Mouse (Mus musculus) embryo, embryonic 11.5 days (tissue): ENCODE measurements around the gene Zbtb42.

ENCODE experiments used
- DNase-seq: peaks from one replicate; pipeline ENCODE4 v3.0.0-alpha.2; 2012; ENCODE audit warnings: low read depth, low spot score

Gene Zbtb42

DNA sequence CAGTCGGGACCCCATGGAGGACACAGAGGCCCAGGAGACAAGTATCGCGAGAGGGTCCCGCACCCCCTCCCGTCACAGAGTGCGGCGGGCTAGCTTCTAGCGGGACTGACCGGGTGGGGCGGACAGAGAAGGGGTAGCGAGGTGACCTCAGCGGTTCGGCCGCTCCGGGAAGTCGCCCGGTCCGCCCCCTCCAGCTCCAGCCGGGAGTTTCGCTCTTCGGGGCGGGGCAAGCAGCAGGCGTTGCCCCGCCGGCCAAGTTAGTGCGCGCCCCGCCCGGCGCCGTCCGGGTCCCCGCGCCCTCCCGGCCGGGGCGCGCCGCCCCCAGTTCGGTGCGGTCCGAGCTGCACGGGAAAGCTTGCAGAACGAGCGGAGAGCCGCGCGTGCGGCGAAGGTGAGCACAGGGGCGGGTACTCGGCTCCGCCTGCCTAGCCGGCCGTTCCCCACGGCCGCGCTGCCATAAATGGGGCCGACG lies at the start of gene Zbtb42:
TSS of gene Zbtb42 (plus strand) at position 274 of the 472 bp plus-strand sequence.
- no peak for DNase-seq

- DNase-seq: no peak
Observed at GRCm38 (mm10) chr12:112628928-112629721, 49.5 kb upstream of the Zbtb42 start.

DNA sequence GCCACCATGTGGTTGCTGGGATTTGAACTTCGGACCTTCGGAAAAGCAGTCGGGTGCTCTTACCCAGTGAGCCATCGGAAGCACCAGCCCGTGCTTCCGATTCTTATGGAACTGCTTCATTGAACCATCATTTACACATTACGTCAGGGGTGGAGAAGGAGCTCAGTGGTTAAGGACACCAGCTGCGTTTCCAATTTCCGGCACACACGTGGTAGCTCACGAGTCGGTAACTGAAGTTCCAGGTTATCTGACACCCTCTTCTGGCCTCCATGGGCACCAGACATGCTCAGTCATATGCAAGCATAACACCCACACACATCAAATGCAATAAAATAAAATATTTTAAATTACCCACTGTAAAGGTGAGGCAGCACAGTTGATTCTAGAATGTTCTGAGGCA lies 48.6 kb upstream of the Zbtb42 start:
- no peak for DNase-seq

GRCm38 (mm10) chr12:112630796-112631195 lies 47.8 kb upstream of the Zbtb42 start:
- no peak for DNase-seq

- DNase-seq: no peak
Observed at GRCm38 (mm10) chr12:112631472-112631871, 47.2 kb upstream of the Zbtb42 start.

DNA sequence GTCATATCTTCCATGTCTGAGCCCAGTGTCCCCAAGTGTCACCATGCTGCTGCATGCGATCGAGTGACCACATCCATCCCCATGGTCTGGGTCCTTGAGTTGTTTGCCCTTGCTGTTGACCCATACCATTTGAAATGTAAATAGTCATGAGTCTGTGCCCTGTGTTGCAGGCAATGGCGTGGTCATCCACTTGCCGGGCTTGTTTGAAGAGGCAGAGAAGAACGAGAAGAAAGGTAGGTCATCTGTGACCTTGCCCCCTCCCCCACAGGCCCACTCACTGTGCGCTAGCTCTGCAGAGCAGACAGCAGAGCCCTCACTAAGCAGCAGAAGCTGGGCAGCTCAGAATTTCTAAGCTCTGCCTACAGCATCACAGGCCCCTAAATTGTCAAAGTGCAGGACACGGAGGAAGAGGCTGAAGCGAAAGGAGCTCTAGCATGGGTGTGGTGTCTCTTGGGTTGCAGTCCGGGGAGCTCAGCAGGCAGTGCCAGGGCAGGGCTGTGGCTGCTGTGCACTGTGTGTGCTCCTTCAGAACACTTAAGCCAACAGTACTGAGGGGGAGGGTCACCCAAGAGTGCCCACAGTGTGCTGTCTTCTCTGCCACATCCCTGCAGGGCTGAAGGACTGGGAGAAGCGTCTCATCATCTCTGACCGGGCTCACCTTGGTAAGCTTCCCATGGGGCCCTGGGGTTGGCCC lies 46.4 kb upstream of the Zbtb42 start:
- no peak for DNase-seq

DNA sequence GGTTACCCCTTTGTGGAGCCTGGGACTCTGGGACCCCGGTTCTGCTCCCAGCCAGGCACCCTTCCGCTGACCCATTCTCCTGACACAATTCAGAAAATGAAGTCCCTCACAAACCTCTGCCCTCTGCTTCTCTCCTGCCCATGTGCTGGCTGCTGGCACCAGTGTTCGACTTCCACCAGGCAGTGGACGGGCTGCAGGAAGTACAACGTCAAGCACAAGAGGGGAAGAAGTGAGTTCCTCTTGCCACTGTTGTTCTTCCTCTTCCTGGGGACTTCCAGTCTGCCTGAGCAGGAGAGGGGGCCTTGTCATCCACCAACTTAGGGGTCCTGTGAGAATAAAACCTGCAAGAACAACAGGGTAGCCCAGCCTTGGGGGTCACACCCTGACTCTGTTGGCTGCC lies 45.7 kb upstream of the Zbtb42 start:
- no peak for DNase-seq

DNA sequence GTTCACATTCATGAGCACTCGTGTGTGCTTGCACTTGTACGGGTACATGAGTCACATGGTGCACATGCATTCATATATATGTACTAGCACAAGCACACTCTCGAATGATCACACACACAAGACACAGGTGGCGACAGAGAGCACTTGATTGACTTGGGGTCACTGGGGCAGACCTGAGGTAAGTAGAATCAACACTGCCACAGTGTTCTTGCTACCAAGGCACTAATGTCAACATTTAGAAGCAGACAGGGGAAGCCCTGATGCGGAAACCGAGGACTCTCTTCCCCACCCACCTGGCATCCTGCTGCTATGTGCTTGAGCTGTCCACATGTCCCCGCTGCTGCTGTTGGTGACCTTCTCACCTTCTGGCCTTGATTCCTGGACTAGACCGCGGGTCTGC lies 44.9 kb upstream of the Zbtb42 start:
- DNase-seq: no peak

GRCm38 (mm10) chr12:112639526-112639925 lies 39.1 kb upstream of the Zbtb42 start:
- DNase-seq: no peak

DNA sequence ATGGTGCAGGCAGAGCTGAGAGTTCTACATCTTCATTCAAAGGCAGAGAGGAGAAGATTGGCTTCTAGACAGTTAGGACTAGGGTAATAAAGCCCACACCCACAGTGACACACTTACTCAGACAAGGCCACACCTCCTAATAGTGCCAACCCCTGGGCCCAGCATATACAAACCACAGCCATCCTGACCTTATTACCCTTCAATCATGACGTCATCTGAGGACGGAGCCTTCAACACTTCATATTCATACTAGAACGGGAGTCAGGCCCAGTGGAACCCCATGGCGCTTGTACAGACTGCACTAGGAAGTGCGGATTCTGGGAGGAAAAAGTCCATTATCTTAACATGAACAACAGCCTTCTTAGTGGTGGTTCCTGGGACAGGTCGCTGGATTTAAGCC lies 35.5 kb upstream of the Zbtb42 start:
- DNase-seq: no peak

GRCm38 (mm10) chr12:112644180-112644854 lies 34.3 kb upstream of the Zbtb42 start, which contains the start of gene Siva1:
Gene Siva1 (plus strand): TSS chr12:112644679.
- DNase-seq: peak; percentile 97

DNA sequence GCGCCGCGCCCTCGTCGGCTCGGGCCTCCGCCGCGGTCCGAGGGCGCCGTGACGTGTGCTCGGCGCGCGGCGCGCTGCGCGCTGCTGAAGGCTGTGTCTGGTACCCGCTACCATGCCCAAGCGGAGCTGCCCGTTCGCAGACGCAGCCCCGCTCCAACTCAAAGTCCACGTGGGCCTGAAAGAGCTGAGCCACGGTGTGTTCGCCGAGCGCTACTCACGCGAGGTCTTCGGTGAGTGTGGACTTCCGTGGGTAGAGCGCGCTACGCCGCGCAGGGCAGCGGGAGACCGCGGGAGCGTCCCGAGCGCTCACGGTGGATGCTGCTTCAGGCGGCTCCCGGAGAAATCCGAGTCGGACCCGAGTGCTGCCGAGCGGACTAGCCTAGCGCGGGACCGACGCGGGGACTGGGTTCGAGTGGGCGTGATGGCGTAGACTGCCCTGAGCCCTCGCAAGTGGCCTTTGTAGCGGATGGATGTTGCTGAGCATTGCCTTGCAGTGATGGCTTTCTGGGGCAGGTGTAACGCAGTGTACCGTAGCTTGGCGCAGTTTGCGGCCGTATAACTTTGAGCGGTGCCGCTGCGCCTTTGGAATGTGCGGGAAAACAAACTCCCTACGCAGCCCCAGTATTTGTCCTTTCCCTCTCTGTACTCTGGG lies 33.6 kb upstream of the Zbtb42 start:
- no peak for DNase-seq

GRCm38 (mm10) chr12:112646139-112646538 lies 32.5 kb upstream of the Zbtb42 start:
- no peak for DNase-seq

- DNase-seq: no peak
Observed at GRCm38 (mm10) chr12:112648081-112648480, 30.5 kb upstream of the Zbtb42 start.

GRCm38 (mm10) chr12:112651778-112652439 lies 26.7 kb upstream of the Zbtb42 start:
- DNase-seq: no peak

- peak; percentile 73 for DNase-seq
Observed at GRCm38 (mm10) chr12:112653157-112653824, 25.3 kb upstream of the Zbtb42 start.

DNA sequence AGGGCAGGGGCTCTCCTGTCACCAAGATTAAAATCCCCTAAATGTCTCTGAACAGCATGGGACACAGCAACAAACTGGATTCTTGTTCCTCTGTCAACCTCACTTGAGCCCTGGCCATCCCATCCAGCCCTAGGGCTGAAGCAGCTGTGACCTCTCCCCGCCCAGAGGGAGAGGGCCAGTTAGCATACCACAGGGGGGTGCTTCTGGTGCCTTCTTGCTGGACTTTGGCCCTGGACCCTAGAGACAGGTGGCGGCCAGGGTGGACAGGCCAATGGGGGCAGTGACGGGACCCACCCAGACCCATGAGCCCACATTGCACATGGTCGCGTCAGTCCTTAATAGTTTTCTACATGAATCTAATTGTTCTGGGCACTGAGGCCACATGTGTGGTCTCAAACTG lies 24.6 kb upstream of the Zbtb42 start:
- no peak for DNase-seq

DNA sequence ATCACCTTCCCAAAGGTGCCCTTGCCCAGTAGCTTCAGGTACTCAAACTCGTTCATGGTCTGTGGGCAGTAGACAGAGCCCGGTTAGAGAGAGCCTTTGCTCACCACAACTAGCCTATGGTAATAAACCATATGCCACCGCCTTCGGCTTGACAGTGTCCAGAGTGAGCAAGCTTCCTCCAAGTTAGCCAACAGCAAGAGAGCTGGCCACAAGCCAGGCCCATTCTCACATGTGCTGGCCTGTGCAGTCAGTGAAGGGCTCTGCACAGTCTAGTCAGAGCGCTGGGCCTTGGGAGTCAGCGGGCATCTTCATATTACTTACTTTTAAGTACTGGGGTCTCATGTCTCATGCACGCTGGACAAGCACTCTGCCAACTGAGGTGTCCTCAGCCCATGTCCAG lies 20.0 kb upstream of the Zbtb42 start:
- DNase-seq: no peak

DNA sequence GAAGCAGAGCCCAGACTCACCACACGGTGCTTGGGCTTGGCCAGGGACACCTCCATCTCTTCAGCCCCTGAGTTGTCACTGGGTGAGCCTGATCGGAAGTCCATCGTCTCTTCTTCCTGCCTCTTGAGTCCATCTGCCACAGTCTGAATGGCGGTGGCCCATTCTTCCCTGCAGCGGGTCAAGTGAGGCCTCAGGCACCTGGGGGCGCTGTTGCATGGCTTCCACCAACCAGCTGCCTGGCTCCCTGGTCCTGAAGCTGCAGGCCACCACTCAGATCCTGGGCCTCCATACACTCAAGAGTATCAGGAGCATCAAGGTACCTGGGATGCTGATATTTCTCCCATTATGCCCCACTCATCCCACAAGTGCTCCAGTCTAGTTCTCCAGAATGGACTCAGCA lies 19.5 kb upstream of the Zbtb42 start:
- DNase-seq: no peak

DNA sequence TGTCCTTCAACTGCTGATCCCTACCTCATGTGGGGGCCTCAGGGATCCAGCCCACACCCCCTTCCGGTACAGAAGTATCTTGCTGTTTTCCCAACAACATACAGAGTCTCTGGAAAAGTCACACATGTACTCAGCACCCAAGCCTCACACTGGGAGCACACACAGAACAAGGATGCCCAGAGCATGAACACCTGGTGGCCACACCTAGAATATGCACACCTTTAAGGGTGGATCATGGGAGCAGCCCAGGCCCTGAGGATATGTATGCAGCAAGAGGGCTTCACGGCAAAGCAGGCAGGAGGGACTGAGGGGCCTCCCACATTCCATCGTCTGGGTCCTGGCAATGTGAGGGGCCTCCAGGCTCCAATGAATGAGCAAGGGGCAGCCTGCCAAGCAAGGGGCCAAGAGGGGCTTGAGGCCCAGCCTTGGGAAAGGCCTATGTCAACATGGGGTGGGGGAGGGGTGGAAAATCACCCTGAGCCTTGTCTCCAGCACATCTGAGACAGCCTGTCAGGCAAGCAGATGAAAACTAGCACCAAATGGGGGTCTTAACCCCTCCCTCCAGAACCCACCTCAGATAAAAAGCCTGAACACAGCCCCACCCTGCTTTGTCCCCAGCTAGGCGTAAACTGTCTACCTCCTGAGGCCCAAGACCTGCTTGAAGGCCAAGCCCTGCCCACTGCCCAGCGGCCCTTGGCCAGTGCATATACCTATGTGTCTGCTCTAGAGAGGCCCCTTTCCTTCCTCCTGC lies 17.9 kb upstream of the Zbtb42 start:
- no peak for DNase-seq
